Mouse (Mus musculus) cortical plate, adult 2 months (tissue): ENCODE measurements around the gene Six2.

ENCODE experiments used
- CTCF ChIP-seq: fragments of 200-500 bp; IDR thresholded peaks from 2 replicates; pipeline ENCODE4 v1.5.1; 2011; ENCODE audit warnings: mild to moderate bottlenecking, control low read depth, low read length; ENCODE audit not compliant: insufficient read depth; ENCODE audit errors: extremely low read depth
- POLR2A ChIP-seq: fragments of 200-500 bp; IDR thresholded peaks from 2 replicates; pipeline ENCODE4 v1.6.1; 2011; ENCODE audit warnings: mild to moderate bottlenecking, low read length, control low read depth; ENCODE audit not compliant: insufficient read depth; ENCODE audit errors: extremely low read depth

DNA sequence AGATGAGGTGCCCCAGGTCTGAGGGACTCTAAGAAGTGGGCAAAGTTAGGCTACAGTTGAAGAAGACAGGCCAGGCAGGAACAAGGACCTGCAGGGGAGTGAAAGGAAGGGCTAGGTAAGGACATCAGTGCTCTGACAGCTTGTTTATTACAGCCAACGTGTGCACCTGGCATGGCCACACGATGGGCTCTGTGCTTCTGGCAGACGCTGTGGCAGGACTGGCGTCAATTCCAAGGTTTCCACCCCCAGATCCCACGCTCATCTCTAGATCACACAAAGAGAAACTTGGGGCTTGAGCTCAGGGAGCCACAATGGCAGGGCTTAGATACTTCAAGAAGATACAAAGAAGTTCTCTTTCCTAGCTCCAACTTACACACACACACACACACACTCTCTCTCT lies 26.6 kb downstream of the Six2 start:
- no peak for TF ChIP-seq POLR2A
- no peak for TF ChIP-seq CTCF
